Mouse (Mus musculus) layer of hippocampus, adult 2 months (tissue): ENCODE data around the gene Zfp704. TPM values are rescaled to one million over a fixed set of nuclear protein-coding genes. Genes with fewer than 3 reads are reported as not detected.
"Not testable (repeated sequence)": the region's sequence is repeated elsewhere in the genome, so short reads cannot be mapped to it uniquely, and the experiment has no call there.

Source experiments
- DNase-seq, 2 experiments: peaks; one replicate each; pipeline ENCODE4 v3.0.0; 2022; ENCODE audit warnings: low spot score in 2 of 2
- H3K27ac ChIP-seq: fragments of 200-600 bp; 2 replicates; pipeline ENCODE4 v1.8.1; 2022
- H3K4me3 ChIP-seq: fragments of 200-600 bp; 2 replicates; pipeline ENCODE4 v1.8.1; 2022; ENCODE audit warnings: mild to moderate bottlenecking
- CTCF ChIP-seq: fragments of 200-600 bp; conservative IDR thresholded peaks from 2 replicates; pipeline ENCODE4 v1.8.1; 2022; ENCODE audit warnings: antibody characterized with exemption, mild to moderate bottlenecking, moderate library complexity
- total RNA-seq, 2 experiments: library from RNA; stranded (reverse); gene quantifications; 2 replicates each; pipeline ENCODE4 v1.2.3; 2021

Zfp704 gene
- total RNA-seq, 2 experiments from 2014 or later = 30.6 to 34.3 TPM

- no peak for DNase-seq
- Histone ChIP-seq H3K27ac (no peak overlapping the region), H3K4me3 (no peak overlapping the region)
- no peak for TF ChIP-seq CTCF
These were observed 21.2 kb downstream of the Zfp704 start for GRCm38 (mm10) chr3:9588635-9589034.

GRCm38 (mm10) chr3:9587304-9587703 is 22.6 kb downstream of the Zfp704 start:
- Histone ChIP-seq H3K27ac (no peak overlapping the region), H3K4me3 (no peak overlapping the region)
- DNase-seq = no peak
- TF ChIP-seq CTCF = no peak

GRCm38 (mm10) chr3:9583516-9583915 is 26.4 kb downstream of the Zfp704 start:
- no peak for TF ChIP-seq CTCF
- H3K27ac ChIP-seq = no peak overlapping the region
- no peak overlapping the region for H3K4me3 ChIP-seq
- DNase-seq = no peak

GRCm38 (mm10) chr3:9580952-9581798 is 28.7 kb downstream of the Zfp704 start:
- Histone ChIP-seq H3K4me3 (no peak overlapping the region), H3K27ac (no peak overlapping the region)
- DNase-seq = no peak
- TF ChIP-seq CTCF = no peak

GRCm38 (mm10) chr3:9580102-9580501 is 29.8 kb downstream of the Zfp704 start:
- Histone ChIP-seq H3K27ac (no peak overlapping the region), H3K4me3 (no peak overlapping the region)
- TF ChIP-seq CTCF = no peak
- no peak for DNase-seq

DNA sequence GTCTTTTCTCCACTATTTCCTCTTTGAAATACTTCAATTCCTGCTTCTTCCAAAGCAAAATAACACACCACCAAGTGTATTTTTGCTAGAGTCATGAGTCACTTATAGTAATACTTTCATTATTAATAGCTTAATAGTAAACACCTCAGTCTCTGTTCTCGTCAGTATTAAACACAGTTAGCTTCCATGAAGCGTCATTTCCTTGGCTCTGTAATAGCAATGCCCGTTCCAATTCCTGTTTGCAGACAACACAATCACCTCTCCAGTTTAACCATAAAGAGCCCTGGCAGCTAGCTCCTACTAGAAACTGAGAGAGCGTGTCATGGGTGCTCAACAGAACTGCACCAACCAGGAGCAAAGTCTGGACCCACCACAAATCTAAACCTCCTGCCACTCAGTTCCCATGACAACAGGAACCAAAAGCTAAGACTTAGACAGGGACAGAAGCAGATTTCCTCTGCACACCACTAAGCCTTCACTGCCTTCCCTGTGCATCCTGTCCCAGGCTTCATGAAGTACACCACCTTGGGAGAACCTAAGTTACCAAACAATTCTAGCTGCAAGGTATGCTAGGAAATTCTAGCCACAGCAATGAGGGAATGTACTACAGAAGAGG is 30.7 kb downstream of the Zfp704 start:
- H3K4me3 ChIP-seq = no peak overlapping the region
- TF ChIP-seq CTCF = no peak
- no peak for DNase-seq
- no peak overlapping the region for H3K27ac ChIP-seq

DNA sequence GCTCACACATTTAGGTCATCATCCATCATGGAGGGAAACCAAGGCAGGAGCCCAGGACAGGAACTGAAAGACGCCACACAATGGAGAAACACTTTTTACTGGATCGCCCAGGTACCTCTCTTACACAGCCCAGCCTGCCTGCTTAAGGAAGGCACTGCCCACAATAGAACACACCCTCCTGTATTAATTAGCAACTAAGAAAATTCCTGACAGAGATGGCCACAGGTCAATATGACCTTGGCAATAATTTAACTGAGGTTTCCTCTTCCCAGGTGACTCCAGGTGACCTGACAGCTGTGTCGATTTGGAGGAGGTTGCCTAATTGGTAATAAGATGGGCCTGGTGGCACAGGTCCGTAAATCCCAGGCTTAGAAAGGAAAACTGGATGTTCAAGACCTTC is 33.0 kb downstream of the Zfp704 start:
- H3K4me3 ChIP-seq = no peak overlapping the region
- TF ChIP-seq CTCF = no peak
- DNase-seq = no peak
- H3K27ac ChIP-seq = no peak overlapping the region

DNA sequence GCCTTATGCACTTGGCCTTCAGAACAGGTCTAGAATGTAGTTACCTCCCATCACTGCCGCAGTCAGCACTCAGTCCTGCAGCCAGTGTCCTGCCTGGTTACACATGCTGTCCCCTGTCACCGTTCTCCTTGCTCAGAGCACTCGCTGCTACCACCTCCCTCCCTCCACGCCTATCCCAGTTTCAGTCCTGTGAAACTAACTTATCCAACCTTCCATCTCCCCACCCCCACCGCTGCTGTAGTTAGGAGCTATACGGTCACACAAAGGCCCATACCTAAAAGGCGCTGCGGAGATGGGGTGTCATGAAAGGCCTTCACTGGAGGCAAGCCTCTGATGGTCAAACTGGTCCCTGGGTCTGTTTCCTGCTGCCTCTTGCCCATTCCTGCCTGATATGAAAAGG is 35.6 kb downstream of the Zfp704 start:
- no peak for TF ChIP-seq CTCF
- Histone ChIP-seq H3K27ac (no peak overlapping the region), H3K4me3 (no peak overlapping the region)
- no peak for DNase-seq

DNA sequence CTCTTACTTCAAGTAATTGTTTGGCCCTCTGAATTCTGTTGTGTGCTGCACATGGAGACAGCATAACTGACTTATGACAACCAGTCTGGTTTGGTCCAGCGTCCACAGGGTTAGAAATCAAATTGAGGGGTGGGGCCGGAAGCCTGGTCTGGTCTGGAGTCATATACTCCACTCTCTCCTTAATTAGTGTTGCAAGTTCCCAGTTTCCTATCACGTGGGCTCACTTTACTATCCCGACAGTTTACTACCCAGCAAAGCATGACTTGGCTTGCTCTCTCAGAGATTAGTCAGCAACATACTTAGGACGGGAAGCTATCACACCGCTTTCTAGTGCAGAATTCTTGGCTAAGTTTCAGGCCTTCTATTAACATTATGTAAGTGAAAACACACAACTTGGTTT is 36.3 kb downstream of the Zfp704 start:
- no peak overlapping the region for H3K4me3 ChIP-seq
- no peak overlapping the region for H3K27ac ChIP-seq
- DNase-seq = peak in 1 of 2 experiments; percentile 10
- TF ChIP-seq CTCF = no peak

GRCm38 (mm10) chr3:9572261-9572660 is 37.6 kb downstream of the Zfp704 start:
- DNase-seq = no peak
- no peak overlapping the region for H3K27ac ChIP-seq
- H3K4me3 ChIP-seq = no peak overlapping the region
- TF ChIP-seq CTCF = no peak

DNA sequence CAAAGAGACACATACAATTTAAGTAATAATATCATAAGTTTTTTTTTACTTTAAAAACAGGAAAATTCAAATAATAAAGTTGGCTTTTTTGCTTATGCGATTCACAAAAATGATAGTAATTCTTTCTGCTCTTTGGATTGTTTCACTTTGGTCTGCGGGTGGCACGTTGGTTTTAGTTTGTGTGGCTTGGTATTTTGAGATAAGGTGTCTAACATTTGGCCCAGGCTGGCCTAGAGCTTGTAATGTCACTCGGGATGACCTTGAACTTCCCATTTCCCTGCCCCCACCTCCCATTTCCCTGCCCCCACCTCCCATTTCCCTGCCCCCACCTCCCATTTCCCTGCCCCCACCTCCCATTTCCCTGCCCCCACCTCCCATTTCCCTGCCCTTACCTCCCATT is 39.1 kb downstream of the Zfp704 start:
- no peak for DNase-seq
- no peak for TF ChIP-seq CTCF
- Histone ChIP-seq H3K4me3 (no peak overlapping the region), H3K27ac (no peak overlapping the region)

- not testable (repeated sequence) for DNase-seq, H3K27ac ChIP-seq
These were observed 40.2 kb downstream of the Zfp704 start for GRCm38 (mm10) chr3:9569706-9570105.

DNA sequence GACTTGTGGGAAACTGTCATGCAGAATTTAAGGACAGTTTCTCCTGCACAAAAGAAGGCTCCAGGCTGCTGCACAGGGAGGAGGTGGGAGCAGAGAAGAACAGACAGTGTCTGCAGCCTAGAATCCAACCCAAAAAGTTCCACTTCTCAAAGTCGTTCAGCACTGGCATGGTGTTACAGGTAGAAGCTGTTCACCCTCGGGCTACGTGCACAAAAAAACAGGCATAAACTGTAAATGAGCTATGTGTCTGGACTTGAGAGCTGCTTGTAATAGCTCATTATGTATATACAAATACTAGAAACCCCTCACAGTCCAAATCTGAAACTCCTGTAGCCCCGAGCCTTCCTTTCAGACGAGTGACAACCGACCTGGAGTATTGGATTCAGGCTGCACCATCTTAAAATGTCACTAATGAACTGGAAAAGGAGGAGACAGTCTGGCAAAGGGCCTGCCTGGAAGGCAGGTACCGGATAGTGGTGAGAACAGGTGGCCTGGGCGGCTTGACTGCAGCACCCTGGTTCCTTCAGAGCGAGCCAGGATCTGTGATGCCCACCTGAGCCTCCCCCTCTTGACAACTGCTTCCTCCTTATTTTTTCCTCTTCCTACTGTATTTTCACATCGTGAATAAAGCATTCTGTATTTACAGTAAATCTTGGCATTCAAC is 41.2 kb downstream of the Zfp704 start:
- DNase-seq = no peak
- Histone ChIP-seq H3K27ac (no peak overlapping the region), H3K4me3 (no peak overlapping the region)
- no peak for TF ChIP-seq CTCF

More at GRCm38 (mm10) chr3:9569706-9570105, 40.2 kb downstream of the Zfp704 start:
- H3K4me3 ChIP-seq = not testable (repeated sequence)

DNA sequence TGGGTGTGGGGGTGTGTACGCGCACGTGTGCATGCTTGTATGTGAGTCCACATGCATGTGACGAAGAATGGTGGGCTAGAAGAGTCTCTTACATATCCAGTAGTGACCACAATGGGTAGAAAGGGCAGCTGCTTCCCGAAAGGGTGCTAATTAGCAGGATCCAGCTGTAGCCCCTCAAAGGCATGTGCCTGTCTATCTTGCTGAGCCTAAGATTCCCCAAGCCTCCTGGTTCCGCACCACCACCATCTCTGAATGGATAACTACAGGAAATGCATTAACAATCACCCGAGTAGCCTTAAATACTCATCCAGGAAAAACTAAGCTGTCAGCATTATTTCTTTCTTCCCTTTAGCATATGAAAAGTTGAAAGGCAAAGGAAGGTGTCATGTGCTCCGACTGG is 41.9 kb downstream of the Zfp704 start:
- TF ChIP-seq CTCF = no peak
- no peak for DNase-seq
- Histone ChIP-seq H3K27ac (no peak overlapping the region), H3K4me3 (no peak overlapping the region)
